Mouse (Mus musculus) lung, postnatal 0 days (tissue): Measurements from ENCODE around the gene Polk. TPM values are rescaled to one million over a fixed set of nuclear protein-coding genes. Genes with fewer than 3 reads are reported as not detected.

Experiments
- ATAC-seq: fragments of 200-750 bp; cut with Nextera tagmentation; 2 replicates; pipeline ENCODE4 v1.8.0; 2017; ENCODE audit warnings: moderate library complexity
- DNase-seq: peaks from one replicate; pipeline ENCODE4 v3.0.0-alpha.2; 2016; ENCODE audit warnings: low spot score
- H3K27ac ChIP-seq: fragments of 300-500 bp; sonication (generic); 2 replicates; pipeline ENCODE4 v1.5.1; 2014; ENCODE audit warnings: antibody characterized with exemption, mild to moderate bottlenecking, low read length, mixed read lengths
- H3K27me3 ChIP-seq: fragments of 300-500 bp; sonication (generic); replicated peaks from 2 replicates; pipeline ENCODE4 v1.6.1; 2014; ENCODE audit warnings: low read length, mixed read lengths; ENCODE audit not compliant: insufficient read depth
- H3K36me3 ChIP-seq: fragments of 300-500 bp; sonication (generic); 2 replicates; pipeline ENCODE4 v1.6.1; 2014; ENCODE audit warnings: low read length, mixed read lengths; ENCODE audit not compliant: insufficient read depth
- H3K4me1 ChIP-seq: fragments of 300-500 bp; sonication (generic); 2 replicates; pipeline ENCODE4 v1.6.1; 2014; ENCODE audit warnings: antibody characterized with exemption, low read depth, low read length, mixed read lengths; ENCODE audit not compliant: insufficient read depth
- H3K4me2 ChIP-seq: fragments of 300-500 bp; sonication (generic); replicated peaks from 2 replicates; pipeline ENCODE4 v1.6.1; 2014; ENCODE audit warnings: low read depth, mild to moderate bottlenecking, low read length, moderate library complexity, mixed read lengths
- H3K4me3 ChIP-seq: fragments of 300-500 bp; sonication (generic); 2 replicates; pipeline ENCODE4 v1.5.1; 2014; ENCODE audit warnings: low read depth, low read length
- H3K9ac ChIP-seq: fragments of 300-500 bp; sonication (generic); replicated peaks from 2 replicates; pipeline ENCODE4 v1.6.1; 2014; ENCODE audit warnings: low read depth, mild to moderate bottlenecking
- H3K9me3 ChIP-seq: fragments of 300-500 bp; sonication (generic); 2 replicates; pipeline ENCODE4 v1.6.1; 2016; ENCODE audit warnings: low read length, mixed read lengths
- CTCF ChIP-seq: IDR thresholded peaks from 2 replicates; pipeline ENCODE4 v1.5.1; 2016; ENCODE audit warnings: antibody characterized with exemption, mild to moderate bottlenecking
- EP300 ChIP-seq: IDR thresholded peaks from 2 replicates; pipeline ENCODE4 v1.6.1; 2016; ENCODE audit warnings: antibody characterized with exemption, mild to moderate bottlenecking, control low read depth
- WGBS: fragments of 180-500 bp; shearing (Covaris S2); extraction: QIAGEN DNeasy Blood & Tissue Kit; methylation state at CpG from one replicate; pipeline ENCODE4 v1.1.7; 2014; 5-methylcytosine and 5-hydroxymethylcytosine counted together
- polyA plus RNA-seq: library from polyadenylated mRNA; unstranded; fragments of >200 nt; fragmentation: Nextera tagmentation; extraction: Ambion mirVana; gene quantifications from 2 replicates; pipeline ENCODE4 v1.2.1, GENCODE M21; 2015

The Polk gene
- polyA plus RNA-seq, 1 experiment from 2014 or later = 4.6 TPM

- DNase-seq = no peak
- Histone ChIP-seq H3K4me2 (no peak overlapping the region), H3K9me3 (no peaks in the 10 kb centered on the region), H3K27me3 (no peaks in the 10 kb centered on the region), H3K36me3 (no peaks in the 10 kb centered on the region), H3K4me1 (no peaks in the 10 kb centered on the region), H3K4me3 (no peak overlapping the region), H3K9ac (no peak overlapping the region), H3K27ac (no peak overlapping the region)
- ATAC-seq = no peak
- TF ChIP-seq EP300 (no peak), CTCF (no peak)
- WGBS = 69% methylated on average over 2 of the region's 2 CpGs
Observed at GRCm38 (mm10) chr13:96533742-96534141, 8.6 kb downstream of the Polk start.

- H3K4me3 ChIP-seq = no peak overlapping the region
- no peak overlapping the region for H3K9ac ChIP-seq
- no peak overlapping the region for H3K27ac ChIP-seq
- ATAC-seq (no peak), DNase-seq (no peak)
- no peaks in the 10 kb centered on the region for H3K27me3 ChIP-seq
- H3K4me1 ChIP-seq = no peaks in the 10 kb centered on the region
- no peaks in the 10 kb centered on the region for H3K9me3 ChIP-seq
- WGBS = 89% methylated on average over 6 of the region's 6 CpGs
- H3K4me2 ChIP-seq = no peak overlapping the region
- no peaks in the 10 kb centered on the region for H3K36me3 ChIP-seq
- TF ChIP-seq CTCF (no peak), EP300 (no peak)
Observed at GRCm38 (mm10) chr13:96532176-96532575, 10.2 kb downstream of the Polk start.

- ATAC-seq (no peak), DNase-seq (no peak)
- no peak overlapping the region for H3K4me3 ChIP-seq
- H3K4me1 ChIP-seq = no peaks in the 10 kb centered on the region
- no peak overlapping the region for H3K9ac ChIP-seq
- H3K36me3 ChIP-seq = no peaks in the 10 kb centered on the region
- TF ChIP-seq CTCF (no peak), EP300 (no peak)
- WGBS = 90% methylated on average over 9 of the region's 9 CpGs
- no peak overlapping the region for H3K27ac ChIP-seq
- no peaks in the 10 kb centered on the region for H3K9me3 ChIP-seq
- H3K4me2 ChIP-seq = no peak overlapping the region
- no peaks in the 10 kb centered on the region for H3K27me3 ChIP-seq
Observed at GRCm38 (mm10) chr13:96530064-96530463, 12.3 kb downstream of the Polk start.

- WGBS = 86% methylated on average over 3 of the region's 3 CpGs
- Histone ChIP-seq H3K9ac (no peak overlapping the region), H3K27ac (no peak overlapping the region), H3K4me2 (no peak overlapping the region), H3K4me1 (no peaks in the 10 kb centered on the region), H3K9me3 (no peaks in the 10 kb centered on the region), H3K4me3 (no peak overlapping the region), H3K36me3 (no peaks in the 10 kb centered on the region), H3K27me3 (no peaks in the 10 kb centered on the region)
- TF ChIP-seq EP300 = no peak
- TF ChIP-seq CTCF = no peak
- DNase-seq (no peak), ATAC-seq (no peak)
Observed at GRCm38 (mm10) chr13:96529542-96529941, 12.8 kb downstream of the Polk start.

GRCm38 (mm10) chr13:96528776-96529175, 13.6 kb downstream of the Polk start:
- no peak overlapping the region for H3K4me2 ChIP-seq
- no peaks in the 10 kb centered on the region for H3K4me1 ChIP-seq
- TF ChIP-seq EP300 = no peak
- no peak for TF ChIP-seq CTCF
- no peak overlapping the region for H3K4me3 ChIP-seq
- no peak overlapping the region for H3K27ac ChIP-seq
- DNase-seq (no peak), ATAC-seq (no peak)
- H3K36me3 ChIP-seq = no peaks in the 10 kb centered on the region
- no peaks in the 10 kb centered on the region for H3K9me3 ChIP-seq
- WGBS = 86% methylated on average over 3 of the region's 3 CpGs
- no peak overlapping the region for H3K9ac ChIP-seq
- no peaks in the 10 kb centered on the region for H3K27me3 ChIP-seq

- Histone ChIP-seq H3K4me2 (no peak overlapping the region), H3K27ac (no peak overlapping the region), H3K9ac (no peak overlapping the region), H3K27me3 (no peaks in the 10 kb centered on the region), H3K9me3 (no peaks in the 10 kb centered on the region), H3K4me3 (no peak overlapping the region), H3K4me1 (no peaks in the 10 kb centered on the region), H3K36me3 (no peaks in the 10 kb centered on the region)
- no peak for TF ChIP-seq EP300
- TF ChIP-seq CTCF = no peak
- DNase-seq (no peak), ATAC-seq (no peak)
- WGBS = 78% methylated on average over 11 of the region's 11 CpGs
Observed at GRCm38 (mm10) chr13:96527856-96528255, 14.5 kb downstream of the Polk start.

- no peaks in the 10 kb centered on the region for H3K4me1 ChIP-seq
- no peak for DNase-seq
Observed at GRCm38 (mm10) chr13:96527022-96527421, 15.4 kb downstream of the Polk start.

More at GRCm38 (mm10) chr13:96527022-96527421, 15.4 kb downstream of the Polk start:
- Histone ChIP-seq H3K27ac (no peak overlapping the region), H3K9ac (no peak overlapping the region), H3K4me3 (no peak overlapping the region), H3K36me3 (no peaks in the 10 kb centered on the region), H3K9me3 (no peaks in the 10 kb centered on the region), H3K27me3 (no peaks in the 10 kb centered on the region), H3K4me2 (no peak overlapping the region)
- ATAC-seq = no peak
- WGBS = 82% methylated on average over 3 of the region's 3 CpGs
- TF ChIP-seq CTCF = no peak
- no peak for TF ChIP-seq EP300
